Mouse (Mus musculus) testis, adult 2 months (tissue): Measurements from ENCODE around the gene Eddm3b.

Source experiments
- CTCF ChIP-seq: fragments of 200-500 bp; IDR thresholded peaks from 2 replicates; pipeline ENCODE4 v1.5.1; 2012; ENCODE audit warnings: low read depth, mild to moderate bottlenecking, inconsistent platforms, low read length, moderate library complexity; ENCODE audit not compliant: control insufficient read depth, insufficient read depth, insufficient replicate concordance
- POLR2A ChIP-seq: fragments of 200-500 bp; IDR thresholded peaks from 2 replicates; pipeline ENCODE4 v1.6.1; 2012; ENCODE audit warnings: low read depth, mild to moderate bottlenecking, inconsistent platforms, low read length, moderate library complexity; ENCODE audit not compliant: control insufficient read depth

- no peak for TF ChIP-seq POLR2A
- no peak for TF ChIP-seq CTCF
Measured at GRCm38 (mm10) chr14:51132372-51132771, 18.1 kb downstream of the Eddm3b start.
